Mouse (Mus musculus) ovary, postnatal 10 days (tissue): ENCODE measurements around the gene Olfr181.

Source experiments
- DNase-seq: peaks from one replicate; pipeline ENCODE4 v3.0.0; 2022; ENCODE audit warnings: low spot score

Gene Olfr181

GRCm38 (mm10) chr16:58928655-58929054, at the start of gene Olfr181:
Gene Olfr181, minus strand, starts transcription at chr16:58928755.
- DNase-seq: no peak

GRCm38 (mm10) chr16:58929292-58929691, 737 bp upstream of the Olfr181 start, which contains the start of gene Olfr180:
Gene Olfr180, minus strand, starts transcription at chr16:58929392.
- DNase-seq: no peak

GRCm38 (mm10) chr16:58891963-58892362, 36.6 kb downstream of the Olfr181 start, which contains the start of gene Olfr178:
Gene Olfr178, minus strand, starts transcription at chr16:58892063.
- no peak for DNase-seq

GRCm38 (mm10) chr16:58884416-58884815, 44.1 kb downstream of the Olfr181 start:
- DNase-seq: no peak
